Mouse (Mus musculus) left cerebral cortex, postnatal 25 days (tissue): Measurements from ENCODE around the gene D1Pas1. TPM values are rescaled to one million over a fixed set of nuclear protein-coding genes. Genes with fewer than 3 reads are reported as not detected.

Experiments used
- total RNA-seq, 2 experiments: library from RNA; stranded (reverse); gene quantifications; 2 replicates each; pipeline ENCODE4 v1.2.3; 2021

D1Pas1 gene
- total RNA-seq, 2 experiments from 2014 or later = not detected

Other genes with a start within 250 kb of the D1Pas1 start
- gene Rrp15, start 218.1 kb upstream of the D1Pas1 start, total RNA-seq = 10 to 100 TPM; 11.6 to 12.5 TPM
- gene Spata17, start 248.0 kb downstream of the D1Pas1 start, total RNA-seq = under 1 TPM; 0.46 to 0.48 TPM
- 10 to 100 TPM; 18.9 to 22.3 TPM for gene Gpatch2, start 248.1 kb downstream of the D1Pas1 start, total RNA-seq